Mouse (Mus musculus) testis, adult 2 months (tissue): ENCODE measurements around the gene Nxnl2.

ENCODE experiments used
- CTCF ChIP-seq: fragments of 200-500 bp; IDR thresholded peaks from 2 replicates; pipeline ENCODE4 v1.5.1; 2012; ENCODE audit warnings: low read depth, mild to moderate bottlenecking, inconsistent platforms, low read length, moderate library complexity; ENCODE audit not compliant: control insufficient read depth, insufficient read depth, insufficient replicate concordance
- POLR2A ChIP-seq: fragments of 200-500 bp; IDR thresholded peaks from 2 replicates; pipeline ENCODE4 v1.6.1; 2012; ENCODE audit warnings: low read depth, mild to moderate bottlenecking, inconsistent platforms, low read length, moderate library complexity; ENCODE audit not compliant: control insufficient read depth

DNA sequence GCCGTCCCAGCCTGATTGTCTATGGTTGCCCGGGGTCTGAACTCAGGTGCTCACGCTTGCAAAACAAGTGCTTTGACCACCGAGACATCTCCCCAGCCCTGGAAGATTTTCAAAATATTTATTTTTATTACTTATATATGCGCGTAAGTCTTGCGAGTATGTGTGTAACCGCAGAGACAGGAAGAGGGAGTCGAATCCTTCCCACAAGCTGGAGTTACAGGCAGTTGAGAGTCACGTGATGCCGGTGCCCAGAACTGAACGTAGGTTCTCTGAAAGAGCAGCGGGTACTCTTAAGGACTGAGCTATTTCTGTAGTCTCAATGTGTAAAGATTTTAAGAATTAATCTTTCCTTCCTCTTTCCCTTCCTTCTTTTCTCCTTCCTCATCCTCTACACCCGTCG, 23.1 kb downstream of the Nxnl2 start:
- TF ChIP-seq CTCF = no peak
- TF ChIP-seq POLR2A = peak; percentile 65; the same call in 1 of the 2 replicates
